Mouse (Mus musculus) adrenal gland, adult 18-20 months (tissue): ENCODE data around the gene Gm21293. TPM values are rescaled to one million over a fixed set of nuclear protein-coding genes. Genes with fewer than 3 reads are reported as not detected.
"Not testable (repeated sequence)": the region's sequence is repeated elsewhere in the genome, so short reads cannot be mapped to it uniquely, and the experiment has no call there.

Experiments used
- DNase-seq, 2 experiments: peaks; one replicate each; pipeline ENCODE4 v3.0.0; 2021 to 2022; ENCODE audit warnings: low spot score in 2 of 2
- long read RNA-seq, 2 experiments: library from polyadenylated mRNA; stranded (forward); transcript quantifications; one replicate each; pipeline ENCODE4 v2.0.0; 2021
- total RNA-seq, 2 experiments: library from RNA; stranded (reverse); gene quantifications; 1 replicate in 1 of 2; 2 replicates in 1 of 2; pipeline ENCODE4 v1.2.3; 2021

Gm21293 gene
- total RNA-seq, result not detected
- long read RNA-seq, experiment 1, result 0 reads
- long read RNA-seq, experiment 2, result 0 reads

- not testable (repeated sequence) for DNase-seq
Measured at GRCm38 (mm10) chr10:104142687-104143086, at the start of gene Gm21293. Gm21293 (plus strand) TSS chr10:104142987.

DNA sequence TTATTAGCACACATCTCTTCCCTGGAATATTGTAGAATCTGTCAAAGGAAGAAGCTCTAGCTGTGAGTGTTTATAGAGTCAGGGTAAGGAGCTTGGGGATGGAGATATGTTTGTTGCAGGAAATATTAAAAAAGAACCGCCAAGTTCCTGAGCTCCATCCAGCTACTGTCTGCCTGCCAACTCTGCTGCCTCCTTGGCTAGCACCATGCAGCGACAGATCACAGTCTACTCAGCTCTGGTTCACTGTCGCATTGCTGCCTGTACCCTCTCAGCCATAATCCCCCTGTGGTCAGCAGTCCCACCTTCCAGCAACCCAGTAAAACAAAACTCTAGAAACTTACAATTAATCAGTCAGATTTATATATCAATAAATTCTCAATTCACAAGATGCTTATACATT, 32.7 kb upstream of the Gm21293 start:
- no peak for DNase-seq

- no peak for DNase-seq
Measured at GRCm38 (mm10) chr10:104118312-104118711, 24.5 kb upstream of the Gm21293 start.

GRCm38 (mm10) chr10:104151197-104151596, 8.4 kb downstream of the Gm21293 start, which contains the start of gene Gm6763:
Gm6763 (plus strand) TSS chr10:104151497.
- DNase-seq, result not testable (repeated sequence)

GRCm38 (mm10) chr10:104159706-104160105, 16.9 kb downstream of the Gm21293 start, which contains the start of gene Gm8764:
Gm8764 (plus strand) TSS chr10:104160006.
- not testable (repeated sequence) for DNase-seq

DNA sequence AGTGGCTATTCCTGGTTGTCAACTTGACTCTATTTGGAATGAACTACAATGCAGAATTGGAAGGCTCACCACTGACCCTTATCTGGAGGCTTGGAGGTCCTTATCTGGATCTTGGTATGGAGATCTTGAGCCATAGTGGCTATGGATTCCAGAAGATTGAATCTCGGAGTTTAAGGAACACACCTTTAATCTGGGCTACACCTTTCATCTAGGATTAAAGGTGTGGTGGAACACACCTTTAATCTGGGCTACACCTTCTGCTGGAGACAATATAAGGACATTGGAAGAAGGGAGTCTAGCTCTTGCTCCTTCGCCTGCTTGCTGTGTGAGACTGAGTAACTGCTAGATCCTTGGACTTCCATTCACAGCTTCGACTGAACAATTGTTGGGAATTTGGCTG, 25.4 kb downstream of the Gm21293 start, which contains the start of gene Gm21304:
Gene Gm21304 (plus strand): TSS at position 301 of the 400 bp plus-strand sequence.
- not testable (repeated sequence) for DNase-seq

DNA sequence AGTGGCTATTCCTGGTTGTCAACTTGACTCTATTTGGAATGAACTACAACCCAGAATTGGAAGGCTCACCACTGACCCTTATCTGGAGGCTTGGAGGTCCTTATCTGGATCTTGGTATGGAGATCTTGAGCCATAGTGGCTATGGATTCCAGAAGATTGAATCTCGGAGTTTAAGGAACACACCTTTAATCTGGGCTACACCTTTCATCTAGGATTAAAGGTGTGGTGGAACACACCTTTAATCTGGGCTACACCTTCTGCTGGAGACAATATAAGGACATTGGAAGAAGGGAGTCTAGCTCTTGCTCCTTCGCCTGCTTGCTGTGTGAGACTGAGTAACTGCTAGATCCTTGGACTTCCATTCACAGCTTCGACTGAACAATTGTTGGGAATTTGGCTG, 33.9 kb downstream of the Gm21293 start, which contains the start of gene Gm21312:
Gene Gm21312 (plus strand): TSS at position 301 of the 400 bp plus-strand sequence.
- not testable (repeated sequence) for DNase-seq

DNA sequence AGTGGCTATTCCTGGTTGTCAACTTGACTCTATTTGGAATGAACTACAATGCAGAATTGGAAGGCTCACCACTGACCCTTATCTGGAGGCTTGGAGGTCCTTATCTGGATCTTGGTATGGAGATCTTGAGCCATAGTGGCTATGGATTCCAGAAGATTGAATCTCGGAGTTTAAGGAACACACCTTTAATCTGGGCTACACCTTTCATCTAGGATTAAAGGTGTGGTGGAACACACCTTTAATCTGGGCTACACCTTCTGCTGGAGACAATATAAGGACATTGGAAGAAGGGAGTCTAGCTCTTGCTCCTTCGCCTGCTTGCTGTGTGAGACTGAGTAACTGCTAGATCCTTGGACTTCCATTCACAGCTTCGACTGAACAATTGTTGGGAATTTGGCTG, 42.4 kb downstream of the Gm21293 start, which contains the start of gene Gm20765:
Gene Gm20765 (plus strand): TSS at position 301 of the 400 bp plus-strand sequence.
- not testable (repeated sequence) for DNase-seq

DNA sequence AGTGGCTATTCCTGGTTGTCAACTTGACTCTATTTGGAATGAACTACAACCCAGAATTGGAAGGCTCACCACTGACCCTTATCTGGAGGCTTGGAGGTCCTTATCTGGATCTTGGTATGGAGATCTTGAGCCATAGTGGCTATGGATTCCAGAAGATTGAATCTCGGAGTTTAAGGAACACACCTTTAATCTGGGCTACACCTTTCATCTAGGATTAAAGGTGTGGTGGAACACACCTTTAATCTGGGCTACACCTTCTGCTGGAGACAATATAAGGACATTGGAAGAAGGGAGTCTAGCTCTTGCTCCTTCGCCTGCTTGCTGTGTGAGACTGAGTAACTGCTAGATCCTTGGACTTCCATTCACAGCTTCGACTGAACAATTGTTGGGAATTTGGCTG, 51.0 kb downstream of the Gm21293 start, which contains the start of gene Gm4340:
Gene Gm4340 (plus strand): TSS at position 301 of the 400 bp plus-strand sequence.
- DNase-seq, result not testable (repeated sequence)

Other genes with a start within 250 kb of the Gm21293 start
- gene Gm6763, start 8.5 kb downstream of the Gm21293 start, total RNA-seq, result not detected
- gene Gm8764, start 17.0 kb downstream of the Gm21293 start, total RNA-seq, result not detected
- gene Gm21304, start 25.5 kb downstream of the Gm21293 start, total RNA-seq, result not detected
- gene Gm21312, start 34.0 kb downstream of the Gm21293 start, total RNA-seq, result not detected
- not detected for gene Gm20765, start 42.5 kb downstream of the Gm21293 start, total RNA-seq
- gene Gm4340, start 51.1 kb downstream of the Gm21293 start, total RNA-seq, result not detected